Mouse (Mus musculus) gastrocnemius, adult 8-10 months (tissue): ENCODE measurements at regions not wholly inside any gene's neighbourhood (a gene's known extent, or its start where the extent isn't known, plus 50 kb on each side); places are given as distances from the start of the nearest gene placed in this dataset.

Experiments
- DNase-seq, 2 experiments: peaks; one replicate each; pipeline ENCODE4 v3.0.0; 2022; ENCODE audit warnings: low spot score in 2 of 2

- no peak for DNase-seq
Observed at GRCm38 (mm10) chr10:37325514-37326167, 186.9 kb upstream of the Marcks start.

GRCm38 (mm10) chr10:37323689-37324088, 185.0 kb upstream of the Marcks start:
- no peak for DNase-seq

GRCm38 (mm10) chr10:37322809-37323208, 184.1 kb upstream of the Marcks start:
- DNase-seq, result no peak

- no peak for DNase-seq
Observed at GRCm38 (mm10) chr10:37322310-37322709, 183.6 kb upstream of the Marcks start.

- DNase-seq, result no peak
Observed at GRCm38 (mm10) chr10:37321171-37321570, 182.5 kb upstream of the Marcks start.

- DNase-seq, result no peak
Observed at GRCm38 (mm10) chr10:37319746-37320430, 181.2 kb upstream of the Marcks start.

GRCm38 (mm10) chr10:37316701-37317100, 178.0 kb upstream of the Marcks start:
- no peak for DNase-seq

GRCm38 (mm10) chr10:37315804-37316203, 177.1 kb upstream of the Marcks start:
- DNase-seq, result no peak

GRCm38 (mm10) chr10:37314746-37315430, 176.2 kb upstream of the Marcks start:
- peak in 1 of 2 experiments; percentile 8 for DNase-seq

- no peak for DNase-seq
Observed at GRCm38 (mm10) chr10:37313461-37313860, 174.7 kb upstream of the Marcks start.

GRCm38 (mm10) chr10:37310266-37310945, 171.7 kb upstream of the Marcks start:
- peak in 1 of 2 experiments; percentile 7 for DNase-seq

- DNase-seq, result no peak
Observed at GRCm38 (mm10) chr10:37304656-37305055, 165.9 kb upstream of the Marcks start.

GRCm38 (mm10) chr10:37300181-37300889, 161.6 kb upstream of the Marcks start:
- no peak for DNase-seq

- no peak for DNase-seq
Observed at GRCm38 (mm10) chr10:37298689-37299421, 160.1 kb upstream of the Marcks start.

- DNase-seq, result no peak
Observed at GRCm38 (mm10) chr10:37294231-37294630, 155.5 kb upstream of the Marcks start.

GRCm38 (mm10) chr10:37293292-37293691, 154.6 kb upstream of the Marcks start:
- no peak for DNase-seq

GRCm38 (mm10) chr10:37291639-37292495, 153.1 kb upstream of the Marcks start:
- no peak for DNase-seq

GRCm38 (mm10) chr10:37289964-37290704, 151.4 kb upstream of the Marcks start:
- no peak for DNase-seq

GRCm38 (mm10) chr10:37286305-37286704, 147.6 kb upstream of the Marcks start:
- no peak for DNase-seq
